ENCODE assay signal across 28 mouse cellular contexts in the genomic region with DNA sequence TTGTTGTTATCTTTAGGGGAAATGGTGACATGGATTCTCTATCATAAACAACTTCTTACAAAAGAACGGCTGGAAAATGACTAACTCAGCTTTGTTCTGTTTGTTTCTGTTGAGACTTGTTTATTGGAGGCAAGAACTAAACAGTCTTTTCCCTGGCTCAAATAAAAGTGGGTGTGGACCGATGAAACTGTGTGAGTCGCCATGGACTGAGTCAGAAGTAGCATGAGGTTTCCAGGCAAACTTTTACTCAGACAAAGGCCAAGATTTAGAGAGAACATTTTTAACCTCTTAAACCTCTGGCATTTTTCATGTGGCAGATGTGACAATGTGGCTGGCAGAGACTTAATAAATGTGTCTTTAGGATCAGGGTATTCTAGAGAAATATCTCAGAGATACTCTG. TPM values are rescaled to one million over a fixed set of nuclear protein-coding genes. Genes with fewer than 3 reads are reported as not detected.
DNase-seq lines count a peak whose midpoint lies in the region.
"Had no signal": no experiment of that assay in that cellular context is flagged by ENCODE, and none has a peak within 500 bp of the region (broad histone marks: within the 10 kb centered on the region; RNA-seq: fewer than 3 reads in every experiment).

No protein-coding gene starts in this region.

- H3K9me3 ChIP-seq in heart, embryonic 10.5 days = no peaks in the 10 kb centered on the region
- H3K9me3 ChIP-seq: embryonic facial prominence, embryonic 12.5 days; forebrain, embryonic 12.5 days; heart, embryonic 12.5 days; hindbrain, embryonic 10.5 days; hindbrain, embryonic 15.5 days had no signal

- H3K4me3 ChIP-seq in heart, embryonic 10.5 days = no peak overlapping the region
- H3K4me3 ChIP-seq: embryonic facial prominence, embryonic 12.5 days; forebrain, embryonic 12.5 days; heart, embryonic 12.5 days; hindbrain, embryonic 10.5 days; hindbrain, embryonic 15.5 days had no signal

- peak; percentile 5 to 8 for DNase-seq in heart, adult 18-20 months
- DNase-seq in heart, embryonic 10.5 days (ENCODE audit: low spot score) = no peak
- peak; percentile 16 for DNase-seq in lung, postnatal 25 days (ENCODE audit: low spot score)
- no peak for DNase-seq in lung, postnatal 4 days
- peak; percentile 65 for DNase-seq in Muller cell, postnatal 12 days (ENCODE audit: inconsistent ontology term)
- DNase-seq in adipocyte (ENCODE audit: low spot score) = peak; percentile 78
- no peak for DNase-seq in cerebellum, postnatal 10 days
- DNase-seq: adrenal gland, adult 8-10 months; cerebellum, adult 11 months; cerebellum, adult 8-10 months; cerebellum, postnatal 25 days; gastrocnemius, postnatal 14 days had no signal

- no peaks in the 10 kb centered on the region for H3K27me3 ChIP-seq in heart, embryonic 10.5 days (ENCODE audit: insufficient read depth, poor library complexity, severe bottlenecking)
- H3K27me3 ChIP-seq: embryonic facial prominence, embryonic 12.5 days; forebrain, embryonic 12.5 days; heart, embryonic 12.5 days; hindbrain, embryonic 15.5 days had no signal

- 80% methylated on average over 3 of the region's 3 CpGs for WGBS in heart, embryonic 10.5 days

- H3K27ac ChIP-seq in heart, embryonic 10.5 days = no peak overlapping the region
- H3K27ac ChIP-seq: embryonic facial prominence, embryonic 12.5 days; forebrain, embryonic 12.5 days; hindbrain, embryonic 10.5 days; hindbrain, embryonic 15.5 days had no signal

- no peaks in the 10 kb centered on the region for H3K4me1 ChIP-seq in heart, embryonic 10.5 days
- H3K4me1 ChIP-seq: embryonic facial prominence, embryonic 12.5 days; forebrain, embryonic 12.5 days; heart, embryonic 12.5 days; hindbrain, embryonic 10.5 days; hindbrain, embryonic 15.5 days had no signal

- H3K36me3 ChIP-seq in heart, embryonic 10.5 days = no peaks in the 10 kb centered on the region
- H3K36me3 ChIP-seq: embryonic facial prominence, embryonic 12.5 days; forebrain, embryonic 12.5 days; heart, embryonic 12.5 days; hindbrain, embryonic 10.5 days; hindbrain, embryonic 15.5 days had no signal

RNA-seq across cellular contexts. Expression of gene Cldn16, which starts 32.7 kb away (rescaled TPM):
- not detected for total RNA-seq in heart, adult 18-20 months (2021)
- polyA plus RNA-seq in heart, embryonic 10.5 days (2016; fragmentation: Nextera tagmentation; extraction: Ambion mirVana) = not detected in 2 replicates
- total RNA-seq: adrenal gland, adult 8-10 months; adrenal gland, postnatal 36 days; ES-E14; gastrocnemius, postnatal 14 days; granulocyte monocyte progenitor cell, adult 5-6 weeks; heart, postnatal 25 days had no signal
- polyA plus RNA-seq: activated CD4-positive, CD25-positive, alpha-beta regulatory T cell, adult 4 months; brain, embryonic 14.5 days; cortical plate, adult 2 months; embryonic facial prominence, embryonic 12.5 days; forebrain, embryonic 12.5 days; forebrain, embryonic 16.5 days; frontal cortex, adult 2 months; heart, embryonic 12.5 days; heart, embryonic 16.5 days; hindbrain, embryonic 10.5 days; hindbrain, embryonic 15.5 days; intestine, embryonic 16.5 days had no signal

RNA-seq across cellular contexts. Expression of gene Cldn1, which starts 58.6 kb away (rescaled TPM):
- total RNA-seq in heart, adult 18-20 months (2021) = under 1 TPM; 0.27 to 0.54 TPM
- polyA plus RNA-seq in heart, embryonic 10.5 days (2016; fragmentation: Nextera tagmentation; extraction: Ambion mirVana) = 1.1 and 3.6 TPM in 2 replicates
- polyA plus RNA-seq: activated CD4-positive, CD25-positive, alpha-beta regulatory T cell, adult 4 months had no signal

Comparison
In these comparisons a context has a peak if more than half of its experiments do, and no peak if none do; other contexts are left out.
1. DNase-seq: peak in heart, adult 18-20 months (2 of 2), lung, postnatal 25 days (single experiment), Muller cell, postnatal 12 days (single experiment) and adipocyte (single experiment); none in heart, embryonic 10.5 days (single experiment), lung, postnatal 4 days (0 of 2) and cerebellum, postnatal 10 days (0 of 2).